Mouse (Mus musculus) embryonic facial prominence, embryonic 10.5 days (tissue): ENCODE measurements around the gene Xdh. TPM values are rescaled to one million over a fixed set of nuclear protein-coding genes. Genes with fewer than 3 reads are reported as not detected.

Experiments used
- DNase-seq: peaks from one replicate; pipeline ENCODE4 v3.0.0-alpha.2; 2017; ENCODE audit warnings: low spot score
- H3K27ac ChIP-seq: fragments of 300-500 bp; sonication (generic); replicated peaks from 2 replicates; pipeline ENCODE4 v1.5.1; 2016; ENCODE audit warnings: mild to moderate bottlenecking
- H3K27me3 ChIP-seq: fragments of 300-500 bp; sonication (generic); replicated peaks from 2 replicates; pipeline ENCODE4 v1.6.1; 2016; ENCODE audit warnings: low read depth, mild to moderate bottlenecking; ENCODE audit not compliant: poor library complexity, severe bottlenecking
- H3K36me3 ChIP-seq: fragments of 300-500 bp; sonication (generic); replicated peaks from 2 replicates; pipeline ENCODE4 v1.6.1; 2016; ENCODE audit warnings: mild to moderate bottlenecking, moderate library complexity
- H3K4me1 ChIP-seq: fragments of 300-500 bp; sonication (generic); 2 replicates; pipeline ENCODE4 v1.6.1; 2016
- H3K4me3 ChIP-seq: fragments of 300-500 bp; sonication (generic); 2 replicates; pipeline ENCODE4 v1.5.1; 2016; ENCODE audit warnings: mild to moderate bottlenecking, moderate library complexity
- H3K9me3 ChIP-seq: fragments of 300-500 bp; sonication (generic); 2 replicates; pipeline ENCODE4 v1.6.1; 2016; ENCODE audit warnings: mild to moderate bottlenecking
- WGBS: fragments of 180-500 bp; shearing (Covaris S2); methylation state at CpG from one replicate; pipeline ENCODE4 v1.1.7; 2016; 5-methylcytosine and 5-hydroxymethylcytosine counted together
- polyA plus RNA-seq: library from polyadenylated mRNA; unstranded; fragments of >200 nt; fragmentation: Nextera tagmentation; extraction: Ambion mirVana; gene quantifications from 2 replicates; pipeline ENCODE4 v1.2.1, GENCODE M21; 2016

Gene Xdh
- 0.06 and 0.26 TPM in 2 replicates for polyA plus RNA-seq

DNA sequence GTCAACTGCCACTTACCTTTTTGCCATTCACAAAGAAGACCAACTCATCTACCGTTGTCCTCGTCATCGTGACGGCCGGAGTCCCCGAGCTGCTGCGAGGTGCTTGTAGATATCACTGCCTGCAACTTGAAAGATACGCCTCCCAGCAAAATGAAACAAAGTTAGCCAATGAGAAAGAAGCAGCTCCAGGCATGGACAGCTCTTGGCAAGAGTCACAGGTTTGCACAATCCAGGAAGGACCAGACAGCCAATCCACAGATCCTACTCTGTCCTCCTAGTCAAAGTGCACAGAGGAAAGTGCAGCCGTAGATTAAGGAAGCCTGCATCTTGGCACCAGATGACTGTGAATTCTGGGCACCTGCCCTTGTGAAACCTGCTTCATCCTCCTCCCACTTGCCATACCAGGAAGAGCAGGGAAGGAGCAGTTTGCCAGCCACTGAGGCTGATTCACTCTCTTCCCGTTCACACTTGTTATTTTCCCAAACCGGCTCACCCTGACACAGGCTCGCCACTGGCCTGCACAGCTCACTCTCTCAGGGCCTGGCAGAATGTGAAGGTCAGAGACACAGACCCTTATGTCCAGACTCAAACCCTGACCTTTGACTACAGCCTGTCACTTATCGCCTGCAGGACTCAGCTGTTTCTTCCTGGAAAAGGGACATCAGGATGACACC, at the start of gene Xdh:
Xdh (minus strand) TSS at position 135 of the 674 bp plus-strand sequence.
- WGBS, result 83% methylated on average over 13 of the region's 13 CpGs
- no peaks in the 10 kb centered on the region for H3K27me3 ChIP-seq
- no peak within 1 kb of the TSS for H3K4me3 ChIP-seq
- no peaks in the 10 kb centered on the region for H3K36me3 ChIP-seq
- H3K9me3 ChIP-seq, result no peaks in the 10 kb centered on the region
- DNase-seq, result no peak
- no peak within 1 kb of the TSS for H3K27ac ChIP-seq
- H3K4me1 ChIP-seq, result no peaks in the 10 kb centered on the region

DNA sequence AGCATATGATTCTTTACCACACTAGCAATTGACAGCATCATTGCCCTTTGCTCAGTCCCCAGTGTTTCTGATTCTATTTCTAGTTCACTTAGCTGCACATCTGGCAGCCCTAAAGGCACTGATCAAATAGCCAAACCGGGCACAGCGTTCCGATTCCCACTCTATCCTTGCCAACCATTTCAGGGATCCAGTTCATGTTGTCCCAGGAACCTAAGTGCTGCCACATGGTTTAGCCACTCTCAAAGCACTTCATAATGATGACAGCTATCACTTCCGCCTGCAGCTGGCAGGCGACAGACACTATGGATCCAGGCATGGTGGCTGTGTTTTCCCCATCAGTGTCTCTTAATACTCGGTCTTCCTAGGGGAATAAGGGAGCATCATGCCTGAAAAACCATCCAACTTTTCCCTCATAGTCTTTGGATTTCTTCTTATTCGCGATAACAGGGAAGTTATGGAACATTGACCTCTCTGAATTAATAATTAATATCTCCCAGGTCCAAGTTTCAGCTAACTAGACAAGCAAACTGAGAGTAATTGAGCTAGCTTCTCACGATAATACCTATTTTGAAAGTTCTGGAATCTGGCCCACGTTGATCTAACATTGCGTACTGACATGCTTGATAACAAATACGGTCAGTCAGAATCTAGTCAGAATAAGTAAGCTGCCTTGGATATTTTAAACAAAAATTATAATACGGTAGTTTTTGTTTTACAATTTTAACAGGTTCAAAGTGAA, 46.1 kb upstream of the Xdh start:
- no peaks in the 10 kb centered on the region for H3K36me3 ChIP-seq
- no peaks in the 10 kb centered on the region for H3K4me1 ChIP-seq
- no peaks in the 10 kb centered on the region for H3K27me3 ChIP-seq
- 88% methylated on average over 13 of the region's 13 CpGs for WGBS
- no peaks in the 10 kb centered on the region for H3K9me3 ChIP-seq
- DNase-seq, result no peak
- H3K4me3 ChIP-seq, result no peak overlapping the region
- H3K27ac ChIP-seq, result no peak overlapping the region

DNA sequence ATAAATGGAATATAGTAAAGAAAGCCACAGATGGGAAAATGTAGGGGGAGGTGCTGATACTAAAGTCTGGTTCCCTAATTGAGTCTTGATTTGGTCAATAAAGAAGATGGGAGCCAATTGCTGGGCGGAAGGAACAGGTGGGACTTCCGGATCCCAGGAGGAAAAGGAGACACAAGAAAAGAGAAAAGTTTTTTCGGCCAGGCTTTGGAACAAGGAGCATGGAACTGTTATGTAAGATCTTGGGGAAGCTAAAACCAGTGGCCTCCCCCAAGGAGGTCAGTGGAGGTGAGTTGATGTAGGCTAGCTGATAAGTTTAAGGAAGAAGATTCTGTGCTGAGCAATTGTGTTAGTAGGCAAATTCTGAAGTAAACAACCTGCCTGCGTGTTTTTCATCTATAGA, 41.3 kb upstream of the Xdh start:
- no peak overlapping the region for H3K4me3 ChIP-seq
- no peaks in the 10 kb centered on the region for H3K9me3 ChIP-seq
- WGBS, result 85% methylated on average over 4 of the region's 4 CpGs
- no peaks in the 10 kb centered on the region for H3K36me3 ChIP-seq
- H3K27ac ChIP-seq, result no peak overlapping the region
- H3K27me3 ChIP-seq, result no peaks in the 10 kb centered on the region
- no peak for DNase-seq
- no peaks in the 10 kb centered on the region for H3K4me1 ChIP-seq

DNA sequence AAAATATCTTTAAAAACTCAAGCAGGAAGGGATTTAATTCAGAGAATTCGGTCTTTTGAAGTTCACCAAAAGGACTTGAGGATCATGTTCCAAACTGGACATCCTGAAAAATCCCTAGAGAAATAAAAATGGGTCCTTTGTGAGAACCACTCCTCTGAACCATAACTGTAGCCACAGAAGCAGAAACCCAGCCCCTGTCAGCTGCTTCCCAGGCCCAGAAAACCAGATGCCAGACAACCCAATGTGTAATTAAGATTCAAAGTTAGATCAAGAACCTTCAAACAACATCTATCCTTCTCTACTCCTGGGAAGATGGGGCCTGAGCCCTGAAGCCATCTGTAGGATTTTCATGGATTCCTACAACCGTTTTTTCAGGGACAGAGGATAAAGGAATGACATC, 36.6 kb upstream of the Xdh start:
- H3K9me3 ChIP-seq, result no peaks in the 10 kb centered on the region
- peaks cover 9% of the 10 kb centered on the region for H3K4me1 ChIP-seq
- H3K27ac ChIP-seq, result no peak overlapping the region
- no peak overlapping the region for H3K4me3 ChIP-seq
- H3K36me3 ChIP-seq, result no peaks in the 10 kb centered on the region
- DNase-seq, result no peak
- no peaks in the 10 kb centered on the region for H3K27me3 ChIP-seq
- 75% methylated on average over 2 of the region's 2 CpGs for WGBS

DNA sequence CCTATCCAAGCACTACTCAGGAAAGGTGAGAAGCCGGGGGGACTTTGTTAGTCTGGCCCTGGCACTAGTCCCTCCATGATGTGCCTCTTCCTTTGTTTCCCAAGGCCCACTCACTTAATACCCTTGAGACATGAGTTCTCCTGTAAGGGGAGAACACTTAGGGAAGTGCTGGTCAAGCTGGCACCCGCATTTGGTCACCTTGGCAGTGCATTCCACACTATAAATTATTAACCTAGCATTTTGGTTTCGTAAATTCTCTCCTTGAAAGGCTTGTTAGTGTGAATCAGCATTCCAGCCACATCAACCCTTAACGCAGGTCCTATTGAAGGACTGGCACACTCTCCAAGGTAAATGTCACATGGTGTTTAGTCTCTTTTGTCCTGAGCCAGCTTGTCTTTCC, 35.9 kb upstream of the Xdh start:
- H3K4me1 ChIP-seq, result peaks cover 9% of the 10 kb centered on the region
- H3K36me3 ChIP-seq, result no peaks in the 10 kb centered on the region
- no peak overlapping the region for H3K4me3 ChIP-seq
- no peak overlapping the region for H3K27ac ChIP-seq
- DNase-seq, result no peak
- WGBS, result 91% methylated on average over 4 of the region's 4 CpGs
- no peaks in the 10 kb centered on the region for H3K27me3 ChIP-seq
- H3K9me3 ChIP-seq, result no peaks in the 10 kb centered on the region

DNA sequence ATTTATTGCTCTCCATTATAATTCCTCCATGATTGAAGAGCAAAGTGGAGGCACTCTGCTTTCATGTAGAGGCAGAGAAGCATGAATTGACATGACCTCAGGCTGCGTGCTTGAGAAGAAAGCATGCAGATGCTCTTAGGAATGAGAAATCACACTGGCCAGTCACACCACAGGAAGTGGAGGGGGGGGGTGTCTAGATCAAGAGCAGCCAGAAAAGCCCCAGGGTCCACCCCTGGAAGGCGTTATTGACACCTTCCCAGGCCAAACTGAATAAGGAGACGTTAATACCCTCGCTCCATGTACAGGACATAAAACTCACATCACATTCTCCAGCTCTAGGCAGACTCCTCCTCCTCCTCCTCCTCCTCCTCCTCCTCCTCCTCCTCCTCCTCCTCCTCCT, 34.5 kb upstream of the Xdh start:
- DNase-seq, result peak; percentile 34
- Histone ChIP-seq H3K4me1 (peaks cover 9% of the 10 kb centered on the region), H3K9me3 (no peaks in the 10 kb centered on the region), H3K4me3 (no peak overlapping the region), H3K27ac (peak overlapping the region; percentile 24; the same call in 1 of the 2 replicates), H3K36me3 (no peaks in the 10 kb centered on the region), H3K27me3 (no peaks in the 10 kb centered on the region)
- 17% methylated on average over 4 of the region's 4 CpGs for WGBS

DNA sequence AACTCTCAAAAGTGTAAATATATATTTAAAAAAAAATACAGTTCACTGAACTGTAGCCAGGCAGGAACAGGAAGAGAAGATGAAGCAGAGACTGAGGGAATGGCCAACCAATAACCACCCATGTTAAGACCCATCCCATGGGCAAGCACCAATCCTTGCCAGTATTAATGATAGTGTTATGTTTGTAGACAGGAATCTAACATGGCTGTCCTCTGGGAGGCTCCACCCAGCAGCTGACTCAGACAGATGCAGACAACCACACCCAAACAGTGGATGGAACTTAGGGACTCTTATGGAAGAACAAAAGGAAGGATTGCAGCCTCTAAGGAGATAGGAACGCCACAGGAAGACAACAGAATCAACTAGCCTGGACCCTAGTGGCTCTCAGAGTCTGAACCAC, 32.9 kb upstream of the Xdh start:
- Histone ChIP-seq H3K4me1 (peaks cover 9% of the 10 kb centered on the region), H3K9me3 (no peaks in the 10 kb centered on the region), H3K36me3 (no peaks in the 10 kb centered on the region), H3K27me3 (no peaks in the 10 kb centered on the region), H3K27ac (no peak overlapping the region), H3K4me3 (no peak overlapping the region)
- 75% methylated on average over 1 of the region's 1 CpGs for WGBS
- DNase-seq, result no peak

DNA sequence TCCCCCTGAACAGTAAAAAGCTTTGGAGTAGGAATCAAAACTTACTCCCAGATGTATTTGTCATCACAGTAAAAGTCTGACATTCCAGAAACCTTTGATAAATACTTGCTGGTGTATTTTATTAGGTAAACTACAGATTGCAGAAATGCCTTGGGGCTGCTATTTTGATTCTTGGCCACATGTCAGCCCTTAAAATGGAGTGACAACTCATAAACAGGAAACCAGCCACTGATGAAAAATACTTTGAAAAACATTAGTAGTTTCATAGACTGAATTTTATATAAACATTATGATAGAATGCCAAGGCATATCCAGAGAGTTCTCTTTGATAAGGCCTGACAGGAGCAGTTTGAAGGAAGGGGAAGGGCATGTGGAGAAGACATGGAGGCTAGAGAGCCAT, 26.1 kb upstream of the Xdh start:
- no peaks in the 10 kb centered on the region for H3K27me3 ChIP-seq
- DNase-seq, result no peak
- H3K4me3 ChIP-seq, result no peak overlapping the region
- H3K4me1 ChIP-seq, result no peaks in the 10 kb centered on the region
- H3K36me3 ChIP-seq, result no peaks in the 10 kb centered on the region
- no peaks in the 10 kb centered on the region for H3K9me3 ChIP-seq
- H3K27ac ChIP-seq, result no peak overlapping the region

DNA sequence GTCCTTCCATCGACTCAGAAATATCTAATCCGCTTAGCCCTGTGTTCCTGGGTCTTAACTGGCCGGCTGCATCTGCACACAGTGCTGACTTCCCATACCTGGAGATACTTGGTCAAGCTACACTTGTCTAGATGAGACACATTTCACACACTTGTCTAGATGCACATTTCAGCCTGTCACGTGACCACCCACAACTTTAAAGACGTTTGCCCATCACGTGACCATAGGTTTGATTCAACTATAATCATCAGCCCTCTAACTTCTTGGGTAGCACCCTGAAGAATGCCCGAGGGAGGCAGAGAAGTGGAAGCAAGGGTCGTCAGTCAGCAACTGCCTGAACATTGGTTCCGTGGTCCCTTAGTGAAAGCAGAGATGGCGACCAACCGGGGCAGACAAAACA, 22.7 kb upstream of the Xdh start:
- Histone ChIP-seq H3K27me3 (no peaks in the 10 kb centered on the region), H3K9me3 (no peaks in the 10 kb centered on the region), H3K36me3 (no peaks in the 10 kb centered on the region), H3K4me3 (no peak overlapping the region), H3K27ac (no peak overlapping the region), H3K4me1 (0 out of 2 replicates have a peak, but pooled peaks cover 2% of the 10 kb centered on the region)
- no peak for DNase-seq
- 88% methylated on average over 11 of the region's 11 CpGs for WGBS

DNA sequence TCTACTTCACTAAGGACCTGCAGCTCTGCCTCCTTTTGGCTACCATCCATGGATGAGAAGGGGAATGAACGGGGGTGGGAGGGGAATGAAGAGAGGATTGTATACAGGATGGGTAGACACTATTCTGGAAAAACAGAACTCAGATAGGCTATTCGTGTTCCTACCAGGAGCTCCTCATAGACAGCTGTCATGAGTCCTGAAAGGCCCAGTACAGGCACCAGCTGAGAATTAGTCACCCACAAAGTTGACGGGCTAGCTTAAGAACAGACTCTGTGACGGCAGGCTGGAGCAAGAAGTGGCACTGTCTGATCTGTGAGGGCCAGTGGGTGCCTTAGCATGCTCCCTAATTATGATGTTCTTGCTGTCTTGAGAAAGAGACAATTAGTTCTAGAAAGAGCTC, 21.3 kb upstream of the Xdh start:
- no peaks in the 10 kb centered on the region for H3K27me3 ChIP-seq
- 87% methylated on average over 4 of the region's 4 CpGs for WGBS
- DNase-seq, result no peak
- H3K9me3 ChIP-seq, result no peaks in the 10 kb centered on the region
- H3K27ac ChIP-seq, result no peak overlapping the region
- 0 out of 2 replicates have a peak, but pooled peaks cover 2% of the 10 kb centered on the region for H3K4me1 ChIP-seq
- H3K36me3 ChIP-seq, result no peaks in the 10 kb centered on the region
- H3K4me3 ChIP-seq, result no peak overlapping the region

DNA sequence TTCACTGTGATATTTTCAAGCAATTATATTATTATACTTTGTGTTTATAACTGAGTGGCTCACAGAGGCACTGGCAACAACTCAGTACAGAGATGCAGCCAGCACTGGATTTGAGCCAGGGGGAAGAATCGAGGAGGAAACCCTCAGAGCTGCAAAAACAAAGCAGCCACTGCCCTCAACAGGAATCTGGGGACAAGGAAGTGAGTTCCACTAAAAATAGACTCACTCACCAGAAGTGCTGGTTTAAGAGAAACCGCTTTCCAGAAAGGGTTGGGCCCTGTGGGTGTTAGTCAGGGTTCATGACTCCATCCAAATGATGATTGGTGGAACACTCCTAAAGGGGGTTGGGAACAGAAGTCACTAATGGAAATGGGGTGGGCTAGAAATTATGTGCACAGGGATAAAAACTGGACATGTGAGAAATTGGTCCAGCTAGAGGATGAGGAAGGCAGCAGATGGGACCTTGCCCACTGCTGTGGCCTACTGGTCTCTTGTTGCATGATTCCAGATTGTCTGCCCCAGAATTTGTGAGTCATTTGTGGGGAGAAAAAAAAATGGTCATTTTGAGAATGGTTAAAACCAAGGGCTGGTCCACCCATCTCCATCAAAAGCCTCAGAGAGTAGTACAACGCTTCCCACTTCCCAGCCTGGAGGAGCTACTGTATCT, 20.5 kb upstream of the Xdh start:
- Histone ChIP-seq H3K4me1 (0 out of 2 replicates have a peak, but pooled peaks cover 2% of the 10 kb centered on the region), H3K27ac (no peak overlapping the region), H3K36me3 (no peaks in the 10 kb centered on the region), H3K4me3 (no peak overlapping the region), H3K27me3 (no peaks in the 10 kb centered on the region), H3K9me3 (no peaks in the 10 kb centered on the region)
- DNase-seq, result no peak
- 66% methylated on average over 3 of the region's 3 CpGs for WGBS

DNA sequence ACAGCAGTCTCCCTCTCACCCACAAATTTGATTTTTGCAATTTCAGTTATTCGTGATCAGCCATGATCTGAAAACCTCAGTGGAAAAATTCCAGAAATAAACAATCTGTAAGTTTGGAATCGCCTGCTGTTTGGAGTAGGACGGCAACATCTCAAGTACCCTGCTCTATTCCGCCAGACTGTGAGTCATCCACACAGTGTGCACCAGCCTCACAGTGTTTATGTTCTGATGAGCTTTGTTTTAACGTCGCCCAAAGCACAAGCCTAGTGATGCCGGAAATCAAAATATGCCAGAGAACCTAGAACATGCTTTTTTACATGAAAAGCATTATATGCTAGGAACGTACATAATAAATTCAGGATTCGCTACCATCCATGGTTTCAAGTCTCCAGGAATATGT, 14.9 kb upstream of the Xdh start:
- 93% methylated on average over 9 of the region's 9 CpGs for WGBS
- H3K9me3 ChIP-seq, result no peaks in the 10 kb centered on the region
- no peak overlapping the region for H3K27ac ChIP-seq
- H3K36me3 ChIP-seq, result no peaks in the 10 kb centered on the region
- no peaks in the 10 kb centered on the region for H3K27me3 ChIP-seq
- no peaks in the 10 kb centered on the region for H3K4me1 ChIP-seq
- DNase-seq, result no peak
- H3K4me3 ChIP-seq, result no peak overlapping the region

DNA sequence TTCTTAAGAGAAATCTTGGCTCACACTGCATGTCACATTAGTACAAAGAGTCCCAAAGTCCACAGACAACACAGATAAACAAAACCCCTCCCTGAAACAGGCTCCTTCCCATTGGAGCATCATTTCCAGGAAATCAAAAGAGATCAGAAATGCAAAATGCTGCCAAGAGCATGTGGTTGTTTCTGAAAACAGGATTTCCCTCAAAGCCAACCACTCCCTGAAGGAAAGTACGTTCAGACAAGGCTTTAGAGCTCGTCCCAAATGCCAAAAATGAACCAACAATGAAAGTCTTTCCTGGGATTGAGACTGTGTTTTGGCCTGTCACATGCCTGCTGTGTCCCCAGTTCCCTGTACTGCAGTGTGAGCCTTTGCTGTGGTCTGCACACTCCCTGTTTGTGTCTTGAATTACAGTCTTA, 12.6 kb upstream of the Xdh start:
- WGBS, result 71% methylated on average over 2 of the region's 2 CpGs
- Histone ChIP-seq H3K27ac (no peak overlapping the region), H3K27me3 (no peaks in the 10 kb centered on the region), H3K36me3 (no peaks in the 10 kb centered on the region), H3K4me1 (no peaks in the 10 kb centered on the region), H3K9me3 (no peaks in the 10 kb centered on the region), H3K4me3 (no peak overlapping the region)
- no peak for DNase-seq
